Mouse (Mus musculus) testis, postnatal 10 days (tissue): ENCODE results near the gene Ptpn1.
A peak's percentile ranks its signal among the peaks of the same experiment; 100 is the strongest.

Source experiments
- DNase-seq: peaks from one replicate; pipeline ENCODE4 v3.0.0; 2021; ENCODE audit warnings: low spot score

Gene Ptpn1

DNA sequence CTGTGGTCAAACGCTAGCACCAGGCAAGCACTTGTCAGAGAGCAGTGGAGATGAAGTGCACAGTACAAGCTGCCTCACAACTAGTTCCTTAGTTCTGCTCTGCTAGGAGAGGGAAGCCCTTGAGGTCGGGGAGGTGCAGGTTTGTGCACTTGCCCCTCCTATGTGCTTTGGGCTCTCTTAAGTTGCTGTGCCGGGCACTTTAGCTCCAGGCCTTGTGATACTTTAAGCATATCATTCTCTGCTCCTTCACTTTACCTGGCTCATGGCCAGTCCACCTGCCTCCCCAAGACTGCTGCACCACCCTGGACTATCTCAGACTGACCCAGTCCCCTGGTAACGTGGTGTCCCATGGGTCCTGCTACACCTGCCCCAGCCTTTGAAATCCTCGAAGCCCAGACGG, 16.2 kb downstream of the Ptpn1 start:
- DNase-seq = no peak

DNA sequence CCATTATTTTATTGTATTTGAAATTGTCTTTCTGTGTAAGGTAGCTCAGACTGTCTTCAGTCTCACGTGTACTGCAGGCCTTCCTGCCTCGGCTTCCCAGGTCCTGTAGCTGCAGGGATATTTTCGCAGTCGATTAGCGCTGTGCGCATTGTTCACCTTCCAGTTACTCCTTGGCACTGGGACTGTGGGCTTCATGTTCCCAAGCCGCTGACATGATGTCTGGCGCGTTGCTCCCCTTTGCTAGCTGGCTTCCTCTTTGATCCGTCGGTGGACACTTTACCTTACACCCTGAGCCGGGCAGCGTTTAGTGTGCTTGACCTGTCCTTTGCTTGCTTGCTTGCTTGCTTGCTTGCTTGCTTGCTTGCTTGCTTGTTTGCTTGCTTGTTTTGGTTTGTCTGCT, 16.7 kb downstream of the Ptpn1 start:
- DNase-seq = no peak

GRCm38 (mm10) chr2:167949250-167949649, 17.4 kb downstream of the Ptpn1 start:
- no peak for DNase-seq

- no peak for DNase-seq
These were observed 18.0 kb downstream of the Ptpn1 start for GRCm38 (mm10) chr2:167949808-167950207.

- DNase-seq = no peak
These were observed 18.8 kb downstream of the Ptpn1 start for GRCm38 (mm10) chr2:167950681-167951080.

DNA sequence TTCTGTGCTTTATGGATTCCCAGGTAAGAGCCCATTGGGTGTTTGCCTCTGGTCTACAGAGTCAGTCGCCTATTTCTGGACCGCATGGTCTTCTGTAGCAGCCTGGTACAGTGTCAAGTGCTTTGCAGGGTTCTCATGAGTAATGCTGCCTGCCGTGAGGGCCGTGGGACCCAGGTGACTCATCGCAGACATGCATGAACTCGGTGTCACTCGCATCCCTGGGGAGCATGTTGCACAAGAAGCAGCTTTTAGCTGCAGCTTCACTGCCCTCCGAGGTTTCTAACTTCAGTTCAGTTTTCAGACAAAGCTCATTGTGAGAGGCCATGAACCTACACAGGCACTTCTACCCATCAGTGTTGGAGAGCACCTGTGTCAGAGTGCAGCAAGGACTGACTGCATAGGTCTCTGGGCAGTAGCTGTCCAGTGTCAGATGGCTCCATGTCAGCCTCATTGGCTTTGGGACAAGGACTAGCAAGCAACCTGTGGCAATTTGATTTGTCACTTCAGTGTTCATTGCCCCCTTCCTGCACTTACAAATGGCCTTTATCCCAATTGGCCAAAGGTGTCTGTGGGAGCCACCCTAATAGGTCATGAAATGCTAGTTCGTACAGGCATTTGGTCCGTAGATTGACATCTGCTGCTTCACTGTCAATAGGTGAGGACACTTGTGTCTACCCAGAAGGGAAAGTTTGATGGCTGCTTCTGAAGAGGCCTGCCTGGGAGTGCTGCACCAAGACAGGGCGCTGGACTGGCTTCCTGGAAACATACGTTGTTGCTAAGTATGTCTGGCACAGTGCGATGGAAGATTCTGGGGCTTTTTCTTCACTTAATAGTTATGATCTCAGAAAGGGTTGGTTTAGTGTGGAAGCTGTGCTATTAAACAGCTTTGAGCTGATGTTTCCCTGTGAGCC, 19.7 kb downstream of the Ptpn1 start:
- no peak for DNase-seq

DNA sequence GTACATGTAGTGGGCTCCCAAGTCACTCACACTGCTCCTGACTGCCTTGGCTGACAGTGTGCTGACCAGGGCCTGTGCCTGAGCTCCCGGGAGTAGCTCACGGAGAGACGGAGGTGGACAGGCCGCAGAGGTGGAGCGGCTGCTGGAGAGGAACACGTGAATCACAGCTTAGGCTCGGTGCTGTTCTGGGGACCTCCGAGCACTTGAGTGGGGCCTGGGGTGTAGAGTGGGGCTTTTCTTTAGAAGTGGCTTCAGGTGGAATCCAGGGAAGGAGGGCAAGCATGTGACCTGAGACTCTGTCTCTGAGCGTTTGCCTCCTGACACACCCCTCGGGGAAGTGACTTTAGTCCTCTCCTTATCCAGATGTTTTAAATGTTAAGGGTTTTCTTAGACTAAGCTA, 22.0 kb downstream of the Ptpn1 start:
- DNase-seq = no peak

DNA sequence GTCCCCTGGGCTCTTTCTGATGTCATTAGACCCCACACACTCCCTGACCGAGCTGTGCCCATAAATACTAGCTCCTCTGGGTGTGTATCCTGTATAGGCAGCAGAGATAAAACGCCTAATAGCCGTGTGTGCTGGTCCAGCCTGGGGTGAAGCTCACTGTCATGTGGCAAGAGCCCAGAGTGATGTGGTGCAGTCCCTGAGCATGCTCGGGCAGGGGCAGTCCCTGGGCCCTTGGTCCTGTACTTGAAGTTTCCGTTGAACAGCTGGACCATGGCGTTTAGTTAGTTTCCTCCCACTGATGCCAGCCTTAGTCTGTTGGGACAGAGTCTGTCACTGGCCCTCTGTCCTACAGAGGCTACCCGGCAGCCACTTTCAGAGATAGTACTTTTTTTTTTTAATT, 23.1 kb downstream of the Ptpn1 start:
- no peak for DNase-seq

- no peak for DNase-seq
These were observed 25.7 kb downstream of the Ptpn1 start for GRCm38 (mm10) chr2:167957539-167957938.

GRCm38 (mm10) chr2:167958082-167958788, 26.4 kb downstream of the Ptpn1 start:
- DNase-seq = peak; percentile 73

GRCm38 (mm10) chr2:167958843-167959242, 27.0 kb downstream of the Ptpn1 start:
- peak; percentile 88 for DNase-seq

DNA sequence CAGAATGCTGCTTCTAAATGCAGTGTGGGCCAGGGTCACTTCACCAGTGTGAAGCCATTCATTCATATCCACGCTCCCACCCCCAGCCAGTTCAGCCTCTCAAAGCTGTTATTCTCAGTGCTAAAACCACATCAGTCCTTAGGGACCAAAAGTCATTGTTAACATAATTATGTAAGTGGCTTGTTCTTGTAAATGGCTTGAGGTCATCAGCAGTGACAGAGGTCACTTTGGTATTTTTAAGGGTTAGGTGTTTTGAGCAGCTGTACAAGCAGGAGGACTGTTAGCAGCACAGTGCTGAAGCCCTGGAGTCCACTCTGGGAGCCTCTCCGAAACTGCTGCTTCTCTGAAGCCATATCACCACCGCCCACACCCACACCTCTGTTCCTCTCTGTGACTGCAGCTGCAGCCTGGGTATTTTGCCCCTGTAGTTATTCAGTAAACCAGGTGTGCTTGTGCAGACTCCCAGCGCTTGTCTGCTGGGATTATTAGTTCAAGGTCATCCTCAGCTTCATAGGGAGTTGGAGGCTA, 27.6 kb downstream of the Ptpn1 start:
- no peak for DNase-seq

- DNase-seq = no peak
These were observed 28.1 kb downstream of the Ptpn1 start for GRCm38 (mm10) chr2:167959996-167960395.

- no peak for DNase-seq
These were observed 28.7 kb downstream of the Ptpn1 start for GRCm38 (mm10) chr2:167960584-167960983.

DNA sequence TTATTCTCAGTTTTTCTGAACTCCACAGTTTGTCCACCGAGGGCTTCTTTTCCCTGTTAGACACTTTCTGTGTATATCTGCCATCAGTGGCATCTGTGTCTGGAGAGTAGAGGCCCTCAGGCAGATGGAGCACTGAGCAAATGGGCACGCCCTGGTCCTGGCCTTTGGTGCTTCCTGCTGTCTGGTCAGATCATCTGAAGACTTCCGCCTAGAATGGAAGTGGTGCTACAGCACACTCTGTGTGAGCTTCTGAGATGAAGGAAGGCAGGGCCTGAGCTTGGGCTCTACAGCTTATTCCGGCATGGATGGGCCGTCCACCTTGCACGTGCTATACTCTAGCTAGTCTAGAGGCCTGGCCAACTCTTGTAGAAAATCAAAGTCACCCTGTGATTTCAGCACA, 30.5 kb downstream of the Ptpn1 start:
- DNase-seq = no peak

GRCm38 (mm10) chr2:167963176-167963575, 31.3 kb downstream of the Ptpn1 start:
- no peak for DNase-seq

DNA sequence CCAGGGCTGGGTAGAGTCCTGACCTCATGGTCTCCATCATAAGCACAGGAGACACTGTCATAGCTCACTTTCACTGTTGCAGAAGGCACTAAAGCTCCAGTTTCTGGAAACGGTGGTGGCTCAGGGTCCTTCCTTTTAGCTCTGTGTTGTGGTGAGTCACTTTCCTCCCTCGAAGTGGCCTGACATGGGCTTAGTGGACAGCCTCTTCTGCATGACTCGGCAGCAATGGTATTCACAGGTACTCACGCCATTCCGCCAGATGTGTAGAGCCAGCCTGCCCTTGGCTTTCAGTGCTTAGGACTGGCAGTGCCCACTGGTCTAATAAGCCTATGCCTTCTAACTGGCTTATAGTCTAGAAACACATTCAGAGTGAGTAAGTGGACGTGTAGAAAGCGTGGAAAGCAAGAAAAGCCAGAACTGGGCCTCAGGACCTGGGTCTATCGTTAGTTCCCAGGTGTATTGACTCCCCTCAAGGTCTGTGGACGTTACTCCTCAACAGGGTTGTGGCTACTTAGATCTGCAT, 32.0 kb downstream of the Ptpn1 start:
- no peak for DNase-seq

DNA sequence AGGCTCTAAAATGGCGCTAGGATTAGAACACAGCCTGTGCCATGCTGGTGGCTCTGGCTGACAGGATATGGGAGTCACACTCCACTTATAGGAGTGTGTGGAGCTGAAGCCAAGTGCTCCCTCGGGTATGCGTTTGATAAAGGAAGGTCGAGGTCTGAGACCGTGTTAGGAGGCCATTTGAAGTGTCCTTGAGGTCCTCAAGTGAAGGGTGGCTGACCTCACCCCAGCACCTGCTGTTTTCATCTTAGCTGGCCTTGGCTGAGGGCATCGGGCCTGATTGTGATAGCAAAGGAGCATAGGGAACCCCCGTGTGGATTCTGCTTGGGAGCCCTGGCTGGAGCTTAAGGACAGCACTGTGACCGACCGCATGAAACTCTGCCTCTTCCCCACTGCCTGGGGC, 32.5 kb downstream of the Ptpn1 start:
- no peak for DNase-seq

DNA sequence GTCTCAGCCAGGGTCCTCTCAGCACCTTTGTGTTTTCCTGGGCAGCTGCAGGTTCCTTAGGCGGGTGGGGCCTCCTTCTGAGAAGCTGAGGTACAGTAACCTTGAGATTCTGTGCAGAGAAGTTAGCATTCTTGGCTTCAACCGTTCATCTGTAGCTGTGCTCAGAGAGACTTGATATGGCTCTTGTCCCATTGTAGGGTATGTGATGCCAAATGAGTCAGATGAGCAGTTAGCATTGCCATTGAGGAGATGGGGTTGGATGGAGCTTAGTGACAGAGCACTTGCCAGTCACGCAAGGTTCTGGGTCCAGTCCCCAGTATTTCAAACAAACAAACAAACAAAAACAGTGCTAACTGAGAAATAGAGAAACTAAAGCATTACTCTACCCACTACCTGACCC, 34.1 kb downstream of the Ptpn1 start:
- no peak for DNase-seq

DNA sequence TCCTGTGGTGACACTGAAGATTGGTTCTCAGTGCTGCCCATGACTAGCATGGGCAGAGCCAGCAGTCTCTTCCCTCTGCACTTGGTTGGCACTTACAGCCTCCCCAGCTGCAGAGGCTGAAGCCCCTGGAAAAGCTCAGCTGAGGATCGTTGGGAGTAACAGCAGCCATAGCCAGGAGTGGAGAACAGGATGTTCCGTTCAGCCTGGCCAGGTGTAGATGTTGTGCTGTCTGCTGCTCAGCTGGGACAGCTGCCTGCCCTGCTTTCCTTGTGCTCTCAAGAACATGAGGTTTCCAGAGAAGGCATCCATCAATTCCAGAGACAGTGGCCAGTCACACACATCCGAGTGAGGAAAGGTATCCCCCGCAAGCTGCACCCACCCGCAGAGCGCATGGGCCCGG, 36.6 kb downstream of the Ptpn1 start:
- no peak for DNase-seq

DNA sequence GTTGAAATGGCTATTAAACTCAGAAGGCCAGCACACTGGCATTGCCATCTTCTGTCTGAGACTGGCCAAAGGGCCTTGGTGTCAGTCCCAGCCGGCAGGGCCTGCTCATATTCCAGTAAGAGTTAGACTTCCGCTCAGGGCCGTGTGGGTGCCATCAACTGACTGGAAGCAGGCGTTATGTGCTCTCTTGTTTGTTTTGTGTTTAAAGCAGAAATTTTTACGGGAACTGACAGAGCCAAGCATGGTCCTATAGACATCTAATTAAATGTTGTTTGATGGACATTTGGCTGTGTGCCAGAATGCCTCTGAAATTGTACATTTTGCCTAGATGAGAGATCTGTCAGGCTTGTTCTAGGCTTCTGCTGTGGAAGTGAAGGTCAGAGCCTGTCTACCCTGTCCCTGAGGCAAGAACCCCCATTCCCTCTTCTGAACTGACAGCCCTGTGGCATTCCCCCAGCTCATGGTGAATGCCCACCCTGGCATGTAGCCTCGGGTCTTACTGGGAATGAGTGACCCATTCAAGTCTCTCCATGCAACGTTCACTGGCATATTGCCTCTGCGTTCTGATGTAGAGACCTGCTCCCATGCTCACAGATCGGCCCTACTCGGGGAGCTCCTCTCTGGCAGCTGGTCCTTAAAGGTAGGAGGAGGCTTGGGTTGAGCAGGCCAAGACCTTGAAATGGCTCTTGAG, 38.1 kb downstream of the Ptpn1 start:
- DNase-seq = no peak

GRCm38 (mm10) chr2:167972146-167972545, 40.3 kb downstream of the Ptpn1 start:
- DNase-seq = no peak
